Mouse (Mus musculus) urinary bladder, postnatal 25 days (tissue): ENCODE data around the gene Ier5.
A peak's percentile ranks its signal among the peaks of the same experiment; 100 is the strongest.

ENCODE experiments used
- DNase-seq: peaks from one replicate; pipeline ENCODE4 v3.0.0; 2022; ENCODE audit warnings: low spot score

The Ier5 gene

DNA sequence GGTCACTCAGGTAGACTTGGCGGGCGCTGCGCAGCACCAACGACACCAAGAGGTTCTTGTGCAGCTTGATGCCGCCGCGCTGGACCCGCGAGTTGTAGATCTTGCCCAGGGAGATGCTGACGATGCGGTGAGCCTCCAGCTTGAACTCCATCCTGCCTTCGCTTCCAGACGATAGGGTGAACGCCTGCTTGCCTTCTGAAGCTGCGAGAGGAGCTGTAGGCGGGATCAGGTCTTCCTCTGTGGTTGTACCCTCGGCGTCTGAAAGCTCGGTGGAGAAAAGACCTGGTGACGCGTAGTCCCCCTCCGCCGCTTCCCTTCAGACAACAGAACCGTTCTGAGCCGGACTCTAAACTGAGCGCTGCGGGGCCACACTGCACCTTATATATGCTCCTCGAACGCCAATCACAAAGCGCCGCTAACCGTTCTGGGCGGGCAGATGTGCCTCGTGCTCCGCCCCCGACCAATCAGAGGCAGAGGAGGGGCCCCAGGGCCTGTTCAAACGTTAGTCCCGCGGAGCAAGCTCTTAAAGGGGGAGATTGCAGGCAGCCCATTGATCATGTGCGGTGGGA, at the start of gene Ier5:
Ier5 (minus strand) TSS at position 357 of the 569 bp plus-strand sequence.
- DNase-seq = peak; percentile 92

DNA sequence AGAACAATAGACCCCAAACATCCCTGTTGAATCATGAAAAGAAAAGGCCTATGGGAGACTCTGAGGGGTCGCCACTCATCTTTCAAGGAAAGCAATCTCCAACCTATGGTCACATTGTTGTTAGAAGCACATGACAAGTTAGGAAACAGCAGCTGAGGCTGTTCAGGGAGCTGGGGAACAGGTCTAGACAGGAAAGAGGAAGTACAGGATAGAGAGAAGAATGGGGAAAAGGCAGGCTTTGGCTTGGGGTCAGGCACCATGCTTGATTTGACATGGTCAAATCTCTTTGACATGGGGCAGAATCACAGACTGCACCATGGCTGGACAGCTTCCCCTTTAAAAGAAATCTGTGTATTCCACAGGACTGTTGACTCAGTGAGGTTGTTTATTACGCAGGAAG, 47.8 kb upstream of the Ier5 start:
- no peak for DNase-seq

DNA sequence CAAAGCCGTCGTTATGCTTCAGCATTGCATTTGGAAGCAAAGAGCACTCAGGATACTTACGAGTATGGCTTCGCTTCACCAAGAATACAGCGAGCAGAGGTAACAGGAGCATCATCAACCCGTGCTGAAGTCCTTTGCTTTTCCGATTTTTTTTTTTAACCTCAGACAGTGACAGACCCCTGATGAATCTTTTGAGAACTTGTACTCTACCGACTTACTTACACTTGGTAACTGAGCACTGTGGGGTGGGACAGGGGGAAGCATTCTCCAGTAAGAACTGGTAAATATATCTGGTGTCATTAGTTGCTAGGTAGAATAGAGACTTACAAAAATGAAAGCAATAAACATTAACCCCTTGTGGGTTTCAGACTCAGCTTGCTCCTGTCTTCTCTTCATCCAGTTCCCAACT, 47.1 kb upstream of the Ier5 start, which contains the start of gene Mr1:
Mr1 (minus strand) TSS at position 243 of the 409 bp plus-strand sequence.
- DNase-seq = no peak

DNA sequence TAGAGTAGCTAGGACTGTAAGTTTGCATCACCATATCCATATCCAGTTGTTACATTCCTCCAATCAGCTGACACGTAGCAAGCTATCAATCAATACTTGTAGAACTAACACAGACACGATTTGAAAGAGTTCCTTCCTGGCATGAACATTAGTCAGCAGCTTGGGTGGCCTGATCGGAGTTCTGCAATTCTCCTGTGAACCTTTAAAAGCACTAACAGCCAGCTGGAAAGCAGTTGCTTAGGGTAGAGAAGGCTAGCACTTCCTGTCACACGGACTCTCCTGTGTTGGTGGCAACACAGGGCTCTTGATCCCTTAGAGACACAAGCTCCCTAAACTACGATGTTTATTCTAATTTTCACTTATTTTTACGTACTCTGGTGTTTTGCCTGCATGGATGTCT, 46.2 kb upstream of the Ier5 start:
- DNase-seq = no peak

DNA sequence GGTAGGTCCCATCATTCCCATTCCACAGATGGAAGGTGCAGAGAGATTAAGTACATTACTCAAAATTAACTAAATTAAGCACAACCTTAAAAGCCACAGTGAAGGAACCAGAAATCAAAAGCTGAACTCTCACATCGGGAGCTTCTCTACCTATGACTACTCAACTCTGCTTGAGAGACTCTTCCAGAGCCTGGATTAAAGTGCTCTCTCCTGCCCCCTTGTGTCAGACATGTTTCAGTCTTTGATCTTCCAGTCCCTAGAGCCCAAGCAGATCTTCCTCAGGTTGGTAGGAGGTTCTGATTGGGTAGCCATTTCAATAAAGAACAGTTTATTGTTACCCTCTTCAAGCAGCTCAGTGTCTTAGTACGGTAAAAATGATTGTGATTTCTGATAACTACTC, 40.6 kb upstream of the Ier5 start:
- DNase-seq = peak; percentile 58

DNA sequence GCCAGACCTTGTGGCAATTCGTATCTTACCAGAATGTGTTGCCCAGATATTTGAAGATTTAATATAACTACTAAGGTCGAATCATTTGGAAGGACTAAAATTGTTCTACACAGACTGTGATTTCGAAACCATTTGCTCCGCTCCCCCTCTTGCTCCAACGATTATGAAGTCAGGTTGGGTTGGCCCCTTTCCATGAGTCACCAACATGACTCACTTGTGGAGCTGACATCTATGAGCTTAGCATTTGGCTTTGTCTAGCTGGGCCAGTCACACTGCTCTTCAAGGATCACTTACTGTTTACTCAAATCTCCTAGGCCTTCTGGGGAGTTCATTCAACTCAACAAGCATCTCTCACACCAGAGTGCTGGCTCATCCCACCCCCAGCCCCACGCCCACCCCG, 39.4 kb upstream of the Ier5 start:
- DNase-seq = peak; percentile 59

DNA sequence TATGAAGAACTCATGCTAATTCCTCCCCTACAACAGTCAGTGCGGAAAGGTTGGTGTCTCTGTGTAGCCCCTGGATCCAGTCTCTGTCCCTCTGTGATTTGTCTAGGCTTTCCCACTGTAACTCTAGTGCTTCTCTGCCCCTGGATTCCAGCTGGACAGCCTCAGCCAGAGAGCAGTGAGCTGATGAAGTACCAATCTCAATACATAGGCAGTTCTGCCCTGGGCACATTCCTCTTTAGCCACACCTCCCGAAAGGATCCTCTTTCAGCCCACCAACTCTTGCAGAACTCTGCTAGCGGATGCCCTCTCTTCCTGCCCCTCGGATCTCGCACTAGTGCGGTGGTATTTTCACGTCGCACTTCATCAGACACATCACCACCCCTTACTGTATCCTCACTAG, 35.4 kb upstream of the Ier5 start:
- DNase-seq = no peak

DNA sequence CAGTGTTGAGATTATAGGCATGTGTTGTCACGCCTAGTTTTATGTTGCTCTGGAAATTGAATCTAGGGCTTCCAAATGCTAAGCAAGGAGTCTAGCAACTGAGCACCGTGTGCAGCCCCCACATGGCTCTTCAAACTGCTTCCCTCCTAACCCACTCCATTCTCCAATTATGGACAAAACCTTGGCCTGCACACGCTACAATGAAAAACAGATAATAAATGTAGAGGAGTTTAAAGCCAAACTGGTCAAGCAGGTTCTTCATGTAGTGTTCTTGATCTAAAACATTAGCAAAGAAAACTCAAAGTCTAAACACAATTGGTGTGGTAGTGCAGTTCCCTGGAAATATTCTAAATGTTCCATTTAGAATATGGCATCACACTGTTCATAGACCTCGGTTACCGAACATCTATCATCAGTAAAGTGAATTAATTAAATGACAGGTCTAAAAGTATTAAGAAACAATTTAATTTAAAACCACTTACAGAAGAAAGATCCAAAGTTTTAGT, 28.0 kb upstream of the Ier5 start:
- no peak for DNase-seq

DNA sequence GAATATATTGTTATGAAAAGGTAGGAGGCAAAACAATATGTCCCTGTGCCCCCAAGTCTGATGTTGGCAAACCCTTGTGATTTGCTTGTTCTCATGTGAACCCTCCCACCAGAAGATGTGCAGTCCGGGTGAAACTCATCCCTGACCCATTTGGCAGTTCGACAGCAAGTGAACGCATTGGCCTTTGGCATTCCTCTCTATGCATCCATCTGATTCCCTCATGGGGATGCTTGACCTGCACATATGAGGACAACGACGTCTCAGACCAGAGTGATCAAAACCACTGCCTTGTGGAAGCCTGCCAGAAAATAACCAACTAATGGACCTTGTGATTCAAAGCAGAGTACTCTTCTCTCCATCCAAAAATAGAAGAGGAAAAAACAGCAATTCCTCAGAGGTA, 27.3 kb upstream of the Ier5 start:
- no peak for DNase-seq

DNA sequence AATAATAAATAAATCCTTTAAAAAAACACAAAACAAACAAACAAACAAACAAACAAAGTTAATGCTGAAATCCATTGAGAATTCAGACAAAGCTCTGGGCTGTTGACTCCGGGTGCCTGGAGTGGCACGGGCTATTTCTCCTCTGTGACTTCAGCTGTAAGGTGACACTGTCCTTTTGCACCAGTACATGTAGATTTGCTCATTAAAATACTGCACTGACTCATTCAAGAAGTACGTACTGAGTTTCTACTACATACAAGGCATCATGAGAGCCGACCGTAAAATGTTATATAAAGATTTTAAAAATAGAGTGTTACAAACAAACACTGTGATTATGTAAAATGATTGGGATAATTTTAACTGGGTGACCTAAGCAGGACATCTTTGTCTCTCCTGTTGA, 25.0 kb upstream of the Ier5 start:
- DNase-seq = no peak

DNA sequence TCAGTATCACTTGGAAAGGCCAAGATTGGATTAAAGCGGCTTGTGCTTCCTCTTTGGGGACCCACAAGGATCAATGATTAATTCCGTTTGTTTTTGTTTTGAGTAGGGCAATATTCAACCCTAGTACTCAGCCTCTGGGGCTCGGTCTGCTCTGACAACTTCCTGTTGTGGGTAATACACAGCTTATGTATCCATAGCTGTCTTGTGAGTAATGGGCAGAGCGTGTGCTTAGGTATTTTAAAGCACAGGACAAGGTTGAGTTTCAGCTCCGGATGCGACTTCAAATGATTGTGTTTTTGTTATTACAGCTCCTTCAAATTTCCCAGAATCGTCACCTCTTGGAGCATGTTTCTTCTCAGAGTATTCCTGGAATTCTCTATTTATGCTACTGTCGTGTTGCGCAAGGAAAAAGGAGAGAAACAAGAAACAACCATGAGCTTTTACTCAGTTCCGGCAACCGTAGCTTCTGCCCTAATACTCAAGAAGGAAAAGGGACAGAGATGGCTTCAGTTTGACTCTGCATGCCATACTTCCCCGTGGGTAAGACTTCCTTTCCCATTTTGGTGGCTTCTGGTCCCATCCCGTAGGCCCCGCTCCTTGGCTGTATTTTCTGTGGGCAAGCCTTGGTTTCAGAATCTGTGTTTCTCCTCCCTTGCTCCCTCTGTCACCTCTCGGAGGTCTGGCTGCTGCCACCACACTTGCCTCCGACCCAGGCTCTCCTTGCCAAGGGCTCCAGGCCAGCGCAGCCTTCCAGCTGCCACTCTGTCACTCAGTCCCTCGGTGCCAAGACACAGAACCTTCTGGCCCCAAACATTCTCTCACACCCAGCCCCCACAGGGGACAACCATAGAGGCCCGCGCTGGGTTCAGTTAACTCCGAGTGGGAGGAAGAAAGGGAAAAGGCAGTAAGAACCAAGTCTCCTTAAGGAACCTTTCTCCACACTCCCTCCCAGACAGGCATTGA, 22.8 kb upstream of the Ier5 start:
- DNase-seq = no peak

DNA sequence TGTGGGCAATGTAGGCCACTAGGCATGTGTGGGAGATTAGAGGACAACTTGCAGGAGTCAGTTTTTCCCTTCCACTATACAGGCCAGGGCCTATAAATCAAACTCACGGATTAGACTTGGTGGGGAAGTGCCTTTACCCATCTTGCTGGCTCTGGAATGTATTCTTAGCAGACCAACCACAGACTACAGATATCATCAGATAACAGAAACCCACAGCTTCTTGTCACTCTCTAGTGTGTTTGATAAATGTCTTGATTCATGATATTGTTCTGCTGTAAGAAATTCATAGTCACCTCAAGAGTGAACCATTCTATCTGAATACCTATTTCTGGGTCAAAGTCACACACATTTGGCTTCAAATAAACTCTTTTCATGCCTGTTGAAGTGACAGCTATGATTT, 20.3 kb upstream of the Ier5 start:
- DNase-seq = no peak

DNA sequence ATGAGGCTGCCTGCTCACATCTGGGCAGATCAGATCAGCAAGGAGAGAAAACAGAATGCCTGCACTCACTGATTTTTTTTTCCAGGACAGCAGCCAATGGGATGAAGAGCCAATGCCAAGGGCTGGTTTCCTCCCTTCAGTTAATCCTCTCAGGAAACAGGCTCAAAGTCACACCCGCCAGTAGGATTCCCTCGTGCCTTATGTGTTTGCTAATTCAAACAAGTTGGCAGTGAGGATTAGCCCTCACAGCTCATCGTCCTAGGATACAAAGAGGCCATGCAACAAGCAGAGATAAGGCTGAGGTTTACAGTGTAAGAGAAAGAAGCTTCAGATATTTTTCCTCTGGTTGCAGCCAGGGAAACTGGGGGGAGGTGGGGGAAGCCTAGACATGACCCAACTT, 14.5 kb upstream of the Ier5 start:
- DNase-seq = no peak

DNA sequence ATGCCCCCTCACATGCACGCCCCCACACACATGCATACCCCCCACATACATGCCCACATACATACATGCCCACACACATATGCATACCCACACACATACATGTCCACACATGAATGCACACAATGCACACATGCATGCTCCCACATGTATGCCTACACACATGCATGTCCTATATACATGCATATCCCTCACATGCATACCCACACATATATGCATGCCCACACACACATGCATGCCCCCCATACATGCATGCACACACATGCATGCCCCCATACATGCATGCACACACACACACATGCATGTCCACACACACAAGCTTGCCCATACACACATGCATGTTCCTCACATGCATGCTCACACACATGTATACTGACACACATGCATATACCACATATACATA, 13.4 kb upstream of the Ier5 start:
- DNase-seq = no peak

DNA sequence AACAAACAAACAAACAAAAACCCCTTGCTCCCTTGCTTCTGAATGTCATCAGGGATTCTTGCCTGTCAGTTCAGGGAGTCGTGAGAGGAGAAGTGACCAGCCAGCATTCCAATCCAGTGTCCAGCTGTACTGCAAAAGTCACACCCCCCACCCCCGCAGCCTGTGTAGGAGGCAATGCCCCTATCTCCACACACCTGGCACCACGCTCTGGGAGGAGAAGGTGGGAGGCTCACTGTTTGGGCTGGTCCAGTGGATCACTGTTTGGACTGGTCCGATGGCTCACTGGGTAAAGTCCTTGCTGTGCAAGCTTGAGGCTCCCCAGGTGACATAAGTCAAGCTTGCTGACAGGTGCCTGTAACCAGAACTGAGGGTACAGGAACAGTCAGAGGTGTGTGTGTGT, 12.7 kb upstream of the Ier5 start:
- no peak for DNase-seq

DNA sequence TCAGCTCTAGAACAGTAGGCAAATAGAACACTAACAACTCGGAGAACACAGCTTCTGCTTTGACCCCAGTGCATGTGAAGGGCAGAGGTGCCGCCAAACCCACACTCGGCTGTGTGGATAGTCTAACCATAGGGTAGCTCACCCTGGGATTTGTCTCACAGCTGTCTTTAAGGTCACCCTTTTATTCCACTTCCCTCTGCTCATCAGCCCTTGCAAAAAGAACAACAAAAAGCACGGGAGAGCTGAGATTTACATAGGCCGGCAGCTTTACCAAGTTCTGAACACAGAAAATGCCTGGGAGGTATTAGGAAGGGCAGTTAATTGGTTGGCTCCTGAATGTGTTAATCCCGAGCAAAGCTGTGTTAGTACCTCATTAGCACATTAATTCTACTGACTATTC, 12.1 kb upstream of the Ier5 start:
- no peak for DNase-seq

DNA sequence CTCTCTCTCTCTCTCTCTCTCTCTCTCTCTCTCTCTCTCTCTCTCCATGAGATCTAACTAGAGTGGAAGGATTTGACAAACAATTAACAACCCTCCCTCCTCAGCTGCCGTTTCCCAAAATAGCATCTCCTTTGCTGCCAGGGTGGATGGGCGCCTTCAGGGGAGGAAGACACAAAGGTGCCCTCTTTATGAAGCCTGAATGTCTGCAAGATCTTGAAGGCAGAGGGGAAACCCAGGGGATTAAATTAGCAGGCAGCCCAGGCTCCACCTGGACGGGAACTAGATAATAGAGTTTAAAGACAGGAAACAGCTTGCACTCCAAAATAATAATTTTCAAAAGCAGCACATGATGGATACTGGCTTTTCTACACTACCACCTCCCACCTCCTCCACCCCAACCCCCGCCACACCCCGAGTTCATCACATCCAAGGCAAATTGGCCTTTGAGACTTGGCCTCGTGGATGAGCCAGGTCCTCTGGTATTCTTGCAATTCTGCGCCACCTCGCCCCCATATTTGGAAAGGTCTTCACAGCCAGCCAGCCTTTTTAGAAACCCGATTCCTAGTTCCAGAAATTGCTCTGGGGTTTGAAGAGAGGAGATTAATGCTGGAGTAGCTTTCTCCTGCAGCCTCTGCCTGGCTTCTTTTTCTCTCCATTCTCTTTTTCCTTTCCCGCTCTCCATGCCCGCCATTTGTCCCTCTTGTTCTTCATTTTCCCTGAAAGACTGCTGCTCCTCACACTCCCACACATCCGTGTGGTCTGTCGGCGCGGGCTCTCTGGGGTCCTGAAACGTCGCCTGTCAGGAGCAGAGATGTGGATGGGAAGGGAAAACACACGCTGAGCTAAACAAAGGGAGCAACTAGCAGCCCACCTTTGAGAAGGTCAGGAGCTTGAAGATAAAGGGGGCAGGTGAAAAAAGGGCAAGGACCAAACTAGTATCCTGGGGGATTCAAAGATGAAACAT, 10.2 kb upstream of the Ier5 start:
- DNase-seq = no peak

DNA sequence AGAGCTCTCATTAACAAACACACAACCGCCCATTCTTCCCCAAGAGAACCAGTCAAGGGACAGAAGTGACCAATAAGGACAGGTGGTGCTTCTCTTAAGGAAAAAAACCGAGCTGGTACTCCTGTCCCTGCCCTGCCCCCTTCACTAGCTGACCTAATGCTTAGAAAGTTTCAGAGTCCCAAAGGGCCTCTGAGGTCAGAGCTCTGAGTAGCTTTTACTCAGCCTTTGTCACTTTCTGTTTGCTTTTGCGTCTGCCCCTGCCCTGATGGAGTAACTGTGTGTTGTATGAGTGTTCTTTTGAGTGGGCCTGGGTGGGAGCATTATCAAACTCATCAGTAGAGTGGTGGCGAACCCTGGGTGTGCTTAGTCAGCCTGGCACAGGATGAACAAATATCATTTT, 9.0 kb upstream of the Ier5 start:
- DNase-seq = no peak

DNA sequence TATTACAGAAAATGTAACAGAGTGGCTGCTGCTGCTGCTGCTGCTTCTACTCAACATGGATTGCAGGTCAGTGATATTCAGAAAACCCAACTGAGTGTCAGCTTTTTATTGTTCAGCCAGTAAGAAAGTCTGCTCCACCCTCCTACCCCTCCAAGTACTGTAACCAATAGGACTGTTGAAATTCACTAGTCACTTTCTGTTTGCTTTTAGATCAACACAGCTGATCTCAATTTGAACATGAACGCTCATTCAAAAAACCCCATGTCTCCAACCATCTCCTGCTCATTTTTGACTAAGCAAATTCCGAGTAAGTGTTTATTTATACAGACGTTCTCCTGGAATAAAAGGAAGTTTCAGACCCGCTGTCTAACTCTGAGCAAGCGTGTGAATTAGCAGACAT, 8.4 kb upstream of the Ier5 start:
- no peak for DNase-seq

DNA sequence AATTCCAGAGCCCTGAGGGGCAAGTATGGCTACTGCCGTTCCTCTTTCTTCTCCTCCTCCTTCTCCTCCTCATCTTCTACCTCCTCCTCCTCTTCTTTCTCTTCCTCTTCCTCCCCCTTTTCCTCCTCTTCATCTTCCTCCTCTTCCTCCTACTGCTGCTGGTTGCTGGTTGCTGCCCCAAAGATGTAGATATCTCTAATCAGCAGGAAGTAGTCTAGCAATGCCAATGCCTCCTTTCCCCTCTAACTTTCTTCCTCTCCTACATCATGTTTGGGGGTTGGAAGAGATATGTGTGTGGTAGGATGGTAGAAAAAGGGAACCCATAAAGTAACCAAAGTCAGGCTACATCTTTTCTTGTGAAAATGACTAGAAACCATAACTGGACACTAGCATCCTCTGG, 6.9 kb upstream of the Ier5 start:
- no peak for DNase-seq

DNA sequence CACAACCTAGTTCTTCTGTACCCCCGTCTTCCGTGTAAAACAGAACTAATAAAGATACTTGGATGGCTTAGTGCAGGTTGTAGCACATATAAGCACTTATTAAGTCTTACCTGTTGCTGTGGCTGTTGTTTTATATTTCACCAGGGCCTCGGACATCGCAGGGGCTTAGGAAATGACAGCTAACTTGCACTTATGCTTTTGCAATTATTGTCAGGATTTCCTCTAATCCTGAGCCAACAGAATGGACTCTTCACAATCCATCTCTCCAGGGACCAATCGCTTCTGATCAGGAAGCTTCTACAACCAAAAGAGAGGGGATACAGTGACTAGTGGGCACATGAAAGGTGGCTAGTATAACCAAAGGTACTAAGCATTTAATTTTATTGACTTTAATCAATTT, 4.6 kb upstream of the Ier5 start:
- DNase-seq = no peak

DNA sequence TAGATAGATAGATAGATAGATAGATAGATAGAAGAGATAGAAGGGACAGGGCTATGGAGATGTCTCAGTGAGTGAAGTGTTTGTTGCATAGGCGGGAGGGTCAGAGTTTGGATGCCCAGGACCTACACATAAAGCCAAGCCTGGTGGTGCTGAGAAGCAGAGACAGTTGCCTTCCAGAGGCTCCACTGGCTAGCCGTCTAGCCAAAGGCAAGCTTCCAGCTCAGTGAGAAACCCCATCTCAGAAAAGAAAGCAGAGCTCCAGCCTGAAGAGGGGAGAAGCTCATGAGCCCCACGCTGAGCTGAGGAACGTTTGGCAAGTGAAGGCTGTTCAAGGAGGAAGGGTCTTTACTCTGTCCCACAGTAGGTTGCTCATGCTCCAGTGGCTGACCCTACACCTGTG, 3.2 kb upstream of the Ier5 start:
- DNase-seq = no peak
